ENCODE assay signal across 25 mouse cellular contexts in genomic region chr8:121122368-121122767, GRCm38 (mm10). TPM values are rescaled to one million over a fixed set of nuclear protein-coding genes. Genes with fewer than 3 reads are reported as not detected.
DNase-seq lines count a peak whose midpoint lies in the region; ATAC-seq lines count a peak whose summit lies in the region.
"Had no signal": no experiment of that assay in that cellular context is flagged by ENCODE, and none has a peak within 500 bp of the region (broad histone marks: within the 10 kb centered on the region; RNA-seq: fewer than 3 reads in every experiment).

No protein-coding gene starts in this region.

- no peaks in the 10 kb centered on the region for H3K9me3 ChIP-seq in heart, embryonic 11.5 days (replicated peaks; ENCODE audit: control insufficient read depth, low read length)
- H3K9me3 ChIP-seq in kidney, embryonic 14.5 days (ENCODE audit: control insufficient read depth, low read length) = no peaks in the 10 kb centered on the region
- H3K9me3 ChIP-seq in neural tube, embryonic 12.5 days = 0 out of 2 replicates have a peak, but pooled peaks cover 3% of the 10 kb centered on the region
- H3K9me3 ChIP-seq in neural tube, embryonic 15.5 days (replicated peaks) = no peaks in the 10 kb centered on the region
- H3K9me3 ChIP-seq: hindbrain, embryonic 15.5 days; limb, embryonic 12.5 days; midbrain, embryonic 12.5 days had no signal

- peaks cover 25% of the 10 kb centered on the region for H3K4me1 ChIP-seq in heart, embryonic 11.5 days (ENCODE audit: control insufficient read depth, insufficient read depth, low read length)
- H3K4me1 ChIP-seq in kidney, embryonic 14.5 days (ENCODE audit: control insufficient read depth, insufficient read depth, low read length) = peaks cover 41% of the 10 kb centered on the region; the same call in 1 of the 2 replicates
- peaks cover 12% of the 10 kb centered on the region; the same call in 1 of the 2 replicates for H3K4me1 ChIP-seq in neural tube, embryonic 12.5 days
- H3K4me1 ChIP-seq in neural tube, embryonic 15.5 days = peaks cover 14% of the 10 kb centered on the region

- no peak for DNase-seq in heart, postnatal 36 days
- no peak for DNase-seq in kidney, postnatal 14 days
- DNase-seq: adrenal gland, postnatal 10 days; cerebellum, adult 8-10 months; cerebellum, postnatal 36 days; gastrocnemius, postnatal 25 days; heart, postnatal 14 days; kidney, postnatal 4 days; liver, postnatal 0 days; thymus, adult 18-20 months; thymus, postnatal 36 days had no signal

- peaks cover 77% of the 10 kb centered on the region for H3K27me3 ChIP-seq in heart, embryonic 11.5 days (ENCODE audit: control insufficient read depth, insufficient read depth, low read length)
- peaks cover 21% of the 10 kb centered on the region for H3K27me3 ChIP-seq in kidney, embryonic 14.5 days (ENCODE audit: control insufficient read depth, insufficient read depth, low read length)
- H3K27me3 ChIP-seq in neural tube, embryonic 12.5 days (replicated peaks) = peaks cover 100% of the 10 kb centered on the region
- peaks cover 98% of the 10 kb centered on the region for H3K27me3 ChIP-seq in neural tube, embryonic 15.5 days (replicated peaks)

- intact Hi-C loops in heart, postnatal 36 days (cut with DNase I) = no loop called here

- 21% methylated on average over 7 of the region's 7 CpGs for WGBS in heart, embryonic 11.5 days (ENCODE audit: insufficient replicate concordance)
- 22% methylated on average over 7 of the region's 7 CpGs for WGBS in kidney, embryonic 14.5 days
- WGBS in neural tube, embryonic 12.5 days = 2% methylated on average over 7 of the region's 7 CpGs
- WGBS in neural tube, embryonic 15.5 days = 8% methylated on average over 7 of the region's 7 CpGs

- H3K4me3 ChIP-seq in heart, embryonic 11.5 days (ENCODE audit: low read depth, low read length) = no peak overlapping the region
- H3K4me3 ChIP-seq in kidney, embryonic 14.5 days (ENCODE audit: low read length) = peak overlapping the region; percentile 92
- H3K4me3 ChIP-seq in neural tube, embryonic 12.5 days = no peak overlapping the region
- H3K4me3 ChIP-seq in neural tube, embryonic 15.5 days (replicated peaks) = no peak overlapping the region
- H3K4me3 ChIP-seq: hindbrain, embryonic 15.5 days; limb, embryonic 12.5 days; midbrain, embryonic 12.5 days had no signal

- no peak overlapping the region for H3K27ac ChIP-seq in heart, embryonic 11.5 days (ENCODE audit: low read depth, low read length)
- H3K27ac ChIP-seq in kidney, embryonic 14.5 days (ENCODE audit: low read depth, low read length) = peak overlapping the region; percentile 37; the same call in 1 of the 2 replicates
- no peak overlapping the region for H3K27ac ChIP-seq in neural tube, embryonic 12.5 days
- no peak overlapping the region for H3K27ac ChIP-seq in neural tube, embryonic 15.5 days (replicated peaks)
- H3K27ac ChIP-seq: hindbrain, embryonic 15.5 days; limb, embryonic 12.5 days; macrophage; midbrain, embryonic 12.5 days had no signal

- ATAC-seq in heart, embryonic 11.5 days (replicated peaks; ENCODE audit: insufficient number of reproducible peaks, low FRiP score, low TSS enrichment) = no peak
- ATAC-seq in kidney, embryonic 14.5 days (ENCODE audit: low FRiP score, low TSS enrichment) = no peak
- no peak for ATAC-seq in neural tube, embryonic 12.5 days (ENCODE audit: low FRiP score, low read depth)
- ATAC-seq in neural tube, embryonic 15.5 days (ENCODE audit: low FRiP score) = no peak
- no peak for ATAC-seq in megakaryocyte, adult 5-6 weeks (ENCODE audit: poor library complexity, severe bottlenecking)
- ATAC-seq: forebrain, postnatal 0 days; intestine, postnatal 0 days; liver, postnatal 0 days; lung, postnatal 0 days had no signal

- no peak overlapping the region for H3K9ac ChIP-seq in heart, embryonic 11.5 days (ENCODE audit: low read depth, low read length)
- H3K9ac ChIP-seq in kidney, embryonic 14.5 days (ENCODE audit: low read depth, low read length) = peak overlapping the region; percentile 98
- no peak overlapping the region for H3K9ac ChIP-seq in neural tube, embryonic 12.5 days
- H3K9ac ChIP-seq in neural tube, embryonic 15.5 days (replicated peaks) = no peak overlapping the region
- H3K9ac ChIP-seq: forebrain, postnatal 0 days; hindbrain, embryonic 15.5 days; limb, embryonic 12.5 days; liver, postnatal 0 days; midbrain, embryonic 12.5 days had no signal

- peak overlapping the region; percentile 21; the same call in 1 of the 2 replicates for H3K4me2 ChIP-seq in heart, embryonic 11.5 days
- H3K4me2 ChIP-seq in kidney, embryonic 14.5 days (replicated peaks; ENCODE audit: low read depth, low read length) = peak overlapping the region; percentile 57
- H3K4me2 ChIP-seq in neural tube, embryonic 12.5 days (replicated peaks) = 0 out of 2 replicates have a peak overlapping the region, but pooled peaks have one; percentile 3
- no peak overlapping the region for H3K4me2 ChIP-seq in neural tube, embryonic 15.5 days
- H3K4me2 ChIP-seq: hindbrain, embryonic 15.5 days; limb, embryonic 12.5 days; liver, embryonic 11.5 days; midbrain, embryonic 12.5 days had no signal

- no peaks in the 10 kb centered on the region for H3K36me3 ChIP-seq in heart, embryonic 11.5 days (ENCODE audit: control insufficient read depth, insufficient read depth, low read length)
- peaks cover 41% of the 10 kb centered on the region for H3K36me3 ChIP-seq in kidney, embryonic 14.5 days (ENCODE audit: control insufficient read depth, insufficient read depth, low read length)
- H3K36me3 ChIP-seq in neural tube, embryonic 12.5 days = no peaks in the 10 kb centered on the region
- no peaks in the 10 kb centered on the region for H3K36me3 ChIP-seq in neural tube, embryonic 15.5 days
- H3K36me3 ChIP-seq: hindbrain, embryonic 15.5 days; midbrain, embryonic 12.5 days had no signal

RNA-seq across cellular contexts. Expression of gene Foxl1, which starts 5.4 kb away (rescaled TPM):
- 0.69 and 1.2 TPM in 2 replicates for polyA plus RNA-seq in heart, embryonic 11.5 days (2014; fragmentation: Nextera tagmentation; extraction: Ambion mirVana)
- total RNA-seq in heart, postnatal 36 days (2021) = under 1 TPM in 1 of 2 experiments, not detected in 1; 0.14 TPM
- 6.6 and 7.1 TPM in 2 replicates for polyA plus RNA-seq in kidney, embryonic 14.5 days (2014; fragmentation: Nextera tagmentation; extraction: Ambion mirVana)
- 1.1 and 1.6 TPM in 2 replicates for polyA plus RNA-seq in neural tube, embryonic 12.5 days (2016; fragmentation: Nextera tagmentation; extraction: Ambion mirVana)
- 0.15 and 0.51 TPM in 2 replicates for polyA plus RNA-seq in neural tube, embryonic 15.5 days (2015; fragmentation: Nextera tagmentation; extraction: Ambion mirVana)
- not detected in 2 replicates for total RNA-seq in megakaryocyte, adult 5-6 weeks (2015)
- not detected in 2 replicates for total RNA-seq in megakaryocyte, adult 5-6 weeks (2017)
- total RNA-seq: gastrocnemius, postnatal 25 days; neutrophil, adult 5-6 weeks had no signal
- polyA plus RNA-seq: forebrain, postnatal 0 days; liver, postnatal 0 days; macrophage had no signal

RNA-seq across cellular contexts. Expression of gene Foxc2, which starts 6.4 kb away (rescaled TPM):
- 12.7 and 14.1 TPM in 2 replicates for polyA plus RNA-seq in heart, embryonic 11.5 days (2014; fragmentation: Nextera tagmentation; extraction: Ambion mirVana)
- 1 to 10 TPM; 1.9 to 2.4 TPM for total RNA-seq in heart, postnatal 36 days (2021)
- 48.3 and 52.3 TPM in 2 replicates for polyA plus RNA-seq in kidney, embryonic 14.5 days (2014; fragmentation: Nextera tagmentation; extraction: Ambion mirVana)
- 17.0 and 20.9 TPM in 2 replicates for polyA plus RNA-seq in neural tube, embryonic 12.5 days (2016; fragmentation: Nextera tagmentation; extraction: Ambion mirVana)
- 3.4 TPM in 2 replicates for polyA plus RNA-seq in neural tube, embryonic 15.5 days (2015; fragmentation: Nextera tagmentation; extraction: Ambion mirVana)
- total RNA-seq in megakaryocyte, adult 5-6 weeks (2015) = not detected in 2 replicates
- not detected in 2 replicates for total RNA-seq in megakaryocyte, adult 5-6 weeks (2017)
- total RNA-seq: neutrophil, adult 5-6 weeks had no signal
- polyA plus RNA-seq: macrophage had no signal

RNA-seq across cellular contexts. Expression of gene Mthfsd, which starts 14.2 kb away (rescaled TPM):
- 45.1 and 46.2 TPM in 2 replicates for polyA plus RNA-seq in heart, embryonic 11.5 days (2014; fragmentation: Nextera tagmentation; extraction: Ambion mirVana)
- 10 to 100 TPM; 11.0 to 12.2 TPM for total RNA-seq in heart, postnatal 36 days (2021)
- polyA plus RNA-seq in kidney, embryonic 14.5 days (2014; fragmentation: Nextera tagmentation; extraction: Ambion mirVana) = 67.0 and 72.8 TPM in 2 replicates
- polyA plus RNA-seq in neural tube, embryonic 12.5 days (2016; fragmentation: Nextera tagmentation; extraction: Ambion mirVana) = 67.3 and 70.0 TPM in 2 replicates
- polyA plus RNA-seq in neural tube, embryonic 15.5 days (2015; fragmentation: Nextera tagmentation; extraction: Ambion mirVana) = 50.6 and 52.5 TPM in 2 replicates
- total RNA-seq in megakaryocyte, adult 5-6 weeks (2015) = 11.0 and 12.6 TPM in 2 replicates
- 7.1 and 13.1 TPM in 2 replicates for total RNA-seq in megakaryocyte, adult 5-6 weeks (2017)

RNA-seq across cellular contexts. Expression of gene Foxf1, which starts 38.2 kb away (rescaled TPM):
- 3.1 and 9.0 TPM in 2 replicates for polyA plus RNA-seq in heart, embryonic 11.5 days (2014; fragmentation: Nextera tagmentation; extraction: Ambion mirVana)
- total RNA-seq in heart, postnatal 36 days (2021) = under 1 TPM; 0.22 to 0.25 TPM
- polyA plus RNA-seq in kidney, embryonic 14.5 days (2014; fragmentation: Nextera tagmentation; extraction: Ambion mirVana) = 0.74 and 0.93 TPM in 2 replicates
- 4.2 and 5.5 TPM in 2 replicates for polyA plus RNA-seq in neural tube, embryonic 12.5 days (2016; fragmentation: Nextera tagmentation; extraction: Ambion mirVana)
- 1.6 and 15.7 TPM in 2 replicates for polyA plus RNA-seq in neural tube, embryonic 15.5 days (2015; fragmentation: Nextera tagmentation; extraction: Ambion mirVana)
- not detected in 2 replicates for total RNA-seq in megakaryocyte, adult 5-6 weeks (2015)
- not detected in 2 replicates for total RNA-seq in megakaryocyte, adult 5-6 weeks (2017)
- total RNA-seq: gastrocnemius, postnatal 25 days; neutrophil, adult 5-6 weeks had no signal
